Mouse (Mus musculus) stomach, embryonic 16.5 days (tissue): ENCODE measurements around the gene Crybb1. TPM values are rescaled to one million over a fixed set of nuclear protein-coding genes. Genes with fewer than 3 reads are reported as not detected.
A peak's percentile ranks its signal among the peaks of the same experiment; 100 is the strongest.

Experiments used
- ATAC-seq: fragments of 200-750 bp; cut with Nextera tagmentation; 2 replicates; pipeline ENCODE4 v1.8.0; 2017; ENCODE audit warnings: moderate number of reproducible peaks, moderate TSS enrichment; ENCODE audit not compliant: insufficient read depth, low FRiP score
- H3K27ac ChIP-seq: fragments of 300-500 bp; sonication (generic); 2 replicates; pipeline ENCODE4 v1.5.1; 2014; ENCODE audit warnings: low read length
- H3K27me3 ChIP-seq: fragments of 300-500 bp; sonication (generic); 2 replicates; pipeline ENCODE4 v1.6.1; 2014; ENCODE audit warnings: low read length, control low read depth, mixed read lengths; ENCODE audit not compliant: control insufficient read depth, insufficient read depth
- H3K36me3 ChIP-seq: fragments of 300-500 bp; sonication (generic); 2 replicates; pipeline ENCODE4 v1.6.1; 2014; ENCODE audit warnings: low read length; ENCODE audit not compliant: control insufficient read depth, insufficient read depth
- H3K4me1 ChIP-seq: fragments of 300-500 bp; sonication (generic); 2 replicates; pipeline ENCODE4 v1.6.1; 2014; ENCODE audit warnings: low read length, control low read depth, mixed read lengths; ENCODE audit not compliant: control insufficient read depth, insufficient read depth
- H3K4me2 ChIP-seq: fragments of 300-500 bp; sonication (generic); 2 replicates; pipeline ENCODE4 v1.6.1; 2014; ENCODE audit warnings: low read depth, low read length, mixed read lengths
- H3K4me3 ChIP-seq: fragments of 300-500 bp; sonication (generic); replicated peaks from 2 replicates; pipeline ENCODE4 v1.5.1; 2014; ENCODE audit warnings: mild to moderate bottlenecking, low read length
- H3K9ac ChIP-seq: fragments of 300-500 bp; sonication (generic); 2 replicates; pipeline ENCODE4 v1.6.1; 2014; ENCODE audit warnings: low read length
- H3K9me3 ChIP-seq: fragments of 300-500 bp; sonication (generic); replicated peaks from 2 replicates; pipeline ENCODE4 v1.6.1; 2016; ENCODE audit warnings: low read length, control low read depth; ENCODE audit not compliant: control insufficient read depth
- WGBS: fragments of 180-500 bp; shearing (Covaris S2); extraction: QIAGEN DNeasy Blood & Tissue Kit; methylation state at CpG from one replicate; pipeline ENCODE4 v1.1.7; 2014; 5-methylcytosine and 5-hydroxymethylcytosine counted together
- polyA plus RNA-seq: library from polyadenylated mRNA; unstranded; fragments of >200 nt; fragmentation: Nextera tagmentation; extraction: Ambion mirVana; gene quantifications from 2 replicates; pipeline ENCODE4 v1.2.1, GENCODE M21; 2015

Crybb1 gene
- polyA plus RNA-seq, 1 experiment from 2014 or later: 4.1 TPM

DNA sequence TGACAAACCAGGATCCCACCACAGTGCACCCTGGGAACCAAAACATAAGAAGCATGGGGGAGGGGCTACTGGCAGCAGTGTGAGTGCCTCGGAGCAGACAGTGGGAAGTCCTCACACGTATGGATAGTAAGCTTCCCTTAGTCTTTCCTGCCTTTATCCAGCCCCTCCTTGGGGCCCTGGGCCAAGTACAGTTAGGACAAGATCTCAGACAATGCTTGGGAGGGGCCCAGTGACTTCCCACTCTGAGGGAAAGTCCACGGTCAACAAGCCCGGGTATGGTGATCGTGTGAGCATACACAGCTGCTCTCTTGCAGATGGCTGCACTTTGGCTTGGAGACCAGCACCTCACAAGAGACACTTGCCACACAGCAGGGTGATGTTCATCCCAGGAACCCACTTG, 61.7 kb downstream of the Crybb1 start:
- WGBS: 31% methylated on average over 5 of the region's 5 CpGs
- peaks cover 3% of the 10 kb centered on the region; the same call in 1 of the 2 replicates for H3K36me3 ChIP-seq
- H3K4me3 ChIP-seq: no peak overlapping the region
- no peaks in the 10 kb centered on the region for H3K4me1 ChIP-seq
- no peak overlapping the region for H3K4me2 ChIP-seq
- no peak overlapping the region for H3K9ac ChIP-seq
- ATAC-seq: peak; percentile 18; the same call in 1 of the 2 replicates
- no peak overlapping the region for H3K27ac ChIP-seq
- no peaks in the 10 kb centered on the region for H3K9me3 ChIP-seq
- H3K27me3 ChIP-seq: no peaks in the 10 kb centered on the region

Other genes with a start within 250 kb of the Crybb1 start
- gene Cryba4, start 3.3 kb upstream of the Crybb1 start, polyA plus RNA-seq: 1.6 and 1.9 TPM in 2 replicates
- gene Tpst2, start 20.9 kb downstream of the Crybb1 start, polyA plus RNA-seq: 40.0 and 43.0 TPM in 2 replicates
- gene Tfip11, start 70.5 kb downstream of the Crybb1 start, polyA plus RNA-seq: 27.6 and 28.0 TPM in 2 replicates
- gene Srrd, start 87.2 kb downstream of the Crybb1 start, polyA plus RNA-seq: 30.2 and 30.8 TPM in 2 replicates
- 30.2 and 36.4 TPM in 2 replicates for gene Hps4, start 87.3 kb downstream of the Crybb1 start, polyA plus RNA-seq
- 0.16 and 0.19 TPM in 2 replicates for gene Gm6583, start 100.2 kb downstream of the Crybb1 start, polyA plus RNA-seq
- 2.3 and 3.3 TPM in 2 replicates for gene Asphd2, start 139.1 kb downstream of the Crybb1 start, polyA plus RNA-seq
- 0.09 TPM in 1 of 2 replicates, not detected in the other for gene Gm6588, start 193.6 kb downstream of the Crybb1 start, polyA plus RNA-seq